Mouse (Mus musculus) adrenal gland, adult 8-10 months (tissue): ENCODE measurements around the gene Slc1a2. TPM values are rescaled to one million over a fixed set of nuclear protein-coding genes. Genes with fewer than 3 reads are reported as not detected.

Experiments used
- DNase-seq: peaks from one replicate; pipeline ENCODE4 v3.0.0; 2022
- total RNA-seq, 4 experiments: library from RNA; stranded (reverse); gene quantifications; 2 replicates each; pipeline ENCODE4 v1.2.4; 2022

Gene Slc1a2
- 1 to 10 TPM in 3 of 4 experiments, under 1 TPM in 1; 0.90 to 2.2 (median 1.2) TPM for total RNA-seq

DNA sequence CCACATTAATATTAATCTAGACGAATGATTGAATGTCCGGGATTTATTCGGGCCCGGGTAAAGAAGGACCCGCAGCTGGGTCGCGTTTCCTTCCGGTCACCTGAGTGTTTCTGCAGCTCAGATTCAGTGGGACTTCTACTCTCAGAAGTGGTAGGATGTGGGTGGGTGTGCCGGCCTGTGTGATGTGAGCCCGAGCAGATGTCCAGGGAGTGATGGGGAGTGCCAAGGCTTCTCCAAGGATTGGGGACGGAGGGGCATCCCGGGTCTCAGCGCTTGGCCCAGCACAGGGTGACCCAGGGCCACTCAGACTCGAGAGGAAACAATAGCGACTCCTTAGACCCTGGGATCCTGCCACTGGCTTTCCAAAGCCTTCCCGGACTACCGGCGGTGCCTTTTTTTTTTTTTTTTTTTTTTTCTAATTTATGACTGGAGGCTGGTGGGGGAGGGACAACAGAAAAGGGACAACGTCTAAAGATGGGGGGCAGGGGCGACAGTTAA lies at the start of gene Slc1a2:
TSS of gene Slc1a2 (plus strand) at position 497 of the 498 bp plus-strand sequence.
- DNase-seq = no peak

DNA sequence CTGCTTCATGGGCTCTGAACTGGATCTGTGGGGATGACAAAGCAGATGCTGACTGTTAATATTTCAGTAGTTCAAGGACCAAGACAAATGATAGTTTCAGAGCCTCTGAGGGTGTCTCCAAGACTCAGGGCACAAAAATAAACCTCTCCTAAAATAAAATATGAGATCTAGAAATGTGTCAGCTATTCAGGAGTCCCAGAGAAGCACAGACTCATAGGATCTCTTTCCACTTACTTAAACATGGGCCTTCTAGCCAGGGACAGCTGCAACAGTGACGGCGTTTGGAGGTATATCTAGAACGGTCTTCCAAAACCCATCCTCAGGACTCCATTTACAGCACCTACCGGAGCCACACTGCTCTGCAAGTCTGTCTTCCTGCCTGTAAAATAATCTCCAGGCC lies 48.0 kb upstream of the Slc1a2 start:
- no peak for DNase-seq

DNA sequence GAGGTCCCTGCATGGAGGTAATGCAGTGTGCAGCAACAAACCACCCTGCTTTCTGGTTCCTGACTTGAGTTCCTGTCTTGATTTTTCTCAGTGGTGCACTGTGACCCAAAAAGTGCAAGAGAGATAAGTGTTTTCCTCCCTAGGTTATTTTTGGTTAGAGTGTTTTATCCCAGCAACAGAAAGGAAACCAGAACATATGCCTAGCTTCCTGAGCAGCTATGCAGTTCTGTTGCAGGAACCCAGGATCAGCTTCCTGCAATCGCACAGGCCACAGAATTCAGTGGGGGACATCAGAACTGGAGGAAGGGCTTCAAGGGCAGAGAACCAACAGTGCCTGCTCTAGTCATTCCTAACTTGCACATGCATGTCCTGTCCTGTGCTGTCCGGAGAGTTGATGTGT lies 41.8 kb upstream of the Slc1a2 start:
- no peak for DNase-seq

DNA sequence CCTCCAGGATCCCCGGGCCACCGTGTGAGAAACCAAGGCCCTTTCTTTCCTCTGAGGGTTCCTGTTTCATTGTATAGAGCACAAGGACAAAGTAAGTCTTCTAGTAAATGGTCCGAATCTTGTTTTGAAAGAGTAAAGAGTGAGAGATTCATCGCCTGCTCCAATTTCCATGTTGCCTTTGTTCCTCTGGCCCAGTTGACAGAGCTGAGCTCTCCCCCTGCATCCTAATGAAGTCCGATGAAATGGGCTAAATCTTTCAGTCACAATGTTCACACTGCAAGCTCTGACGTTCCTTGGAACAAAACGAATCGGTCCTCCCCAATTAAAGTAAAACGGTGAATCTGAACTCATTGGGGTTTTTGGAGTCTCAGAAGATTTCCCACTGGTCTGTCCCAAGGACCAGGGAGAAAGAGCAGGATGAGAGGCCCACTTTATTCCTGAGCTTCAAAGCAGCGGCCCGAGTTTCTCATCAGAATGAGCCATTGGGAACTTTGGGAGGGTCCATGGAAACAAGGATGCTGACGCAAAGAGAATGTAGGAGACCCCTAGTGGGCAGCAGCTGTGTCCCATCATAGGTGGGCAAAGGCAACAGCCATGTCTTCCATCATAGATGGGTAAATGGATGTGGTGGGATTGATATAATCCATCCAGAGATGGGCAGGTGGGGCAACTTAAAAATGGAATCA lies 37.6 kb upstream of the Slc1a2 start:
- DNase-seq = no peak

DNA sequence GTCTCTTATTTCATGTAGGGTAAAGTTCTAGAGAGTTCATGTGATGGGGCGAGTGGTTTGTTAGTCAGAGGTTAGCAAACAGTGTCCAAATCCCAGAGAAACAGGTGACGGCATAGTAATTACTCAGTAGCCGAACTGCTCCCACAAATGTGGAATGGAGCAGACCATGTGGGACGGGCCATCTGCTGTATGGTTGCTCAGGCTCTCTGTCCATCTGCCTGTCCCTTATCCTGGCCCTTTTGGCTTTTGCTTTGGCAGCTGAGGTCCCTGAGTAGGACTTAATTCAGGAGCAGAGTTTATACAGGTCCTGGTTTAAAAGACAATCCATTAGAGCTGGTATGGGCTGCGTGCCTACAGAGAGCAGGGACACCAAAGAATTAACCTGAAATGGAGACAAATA lies 36.3 kb upstream of the Slc1a2 start:
- DNase-seq = no peak

DNA sequence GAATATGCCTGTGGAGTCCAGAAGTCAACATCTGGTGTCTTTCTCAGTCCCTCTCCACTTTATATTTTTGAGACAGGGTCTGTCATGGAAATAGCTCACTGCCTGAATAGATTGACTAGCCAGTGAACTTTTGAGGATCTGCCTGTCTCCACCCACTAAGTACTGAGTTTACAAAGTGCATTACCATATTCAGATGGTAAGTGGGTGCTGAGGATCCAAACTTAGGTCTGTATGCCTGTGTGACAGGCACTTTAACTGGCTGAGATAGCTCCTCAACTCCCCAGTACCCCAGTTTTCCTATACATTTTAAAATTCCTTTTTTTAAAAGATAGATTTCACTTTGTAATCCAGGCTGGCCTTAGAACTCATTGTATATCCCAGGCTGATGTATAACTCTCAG lies 35.5 kb upstream of the Slc1a2 start:
- no peak for DNase-seq

DNA sequence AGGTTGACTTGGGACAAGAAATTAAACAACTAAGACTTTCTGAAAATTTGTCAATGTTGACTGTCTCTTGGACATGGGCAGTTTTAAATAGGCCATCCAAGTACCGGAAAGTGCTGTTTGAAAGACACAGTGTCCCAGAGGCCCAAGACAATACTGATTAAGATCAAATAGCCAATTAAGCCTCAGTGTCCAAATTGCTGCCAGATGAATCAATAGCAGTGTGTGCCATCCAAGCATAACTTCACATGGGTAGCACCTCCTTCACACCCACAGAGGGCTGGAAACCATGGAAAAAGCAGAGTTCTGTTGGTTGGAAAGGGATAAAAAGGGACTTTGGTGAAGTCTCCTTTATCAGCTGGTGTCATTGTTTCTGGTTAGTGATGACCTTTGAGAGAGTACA lies 33.9 kb upstream of the Slc1a2 start:
- no peak for DNase-seq

DNA sequence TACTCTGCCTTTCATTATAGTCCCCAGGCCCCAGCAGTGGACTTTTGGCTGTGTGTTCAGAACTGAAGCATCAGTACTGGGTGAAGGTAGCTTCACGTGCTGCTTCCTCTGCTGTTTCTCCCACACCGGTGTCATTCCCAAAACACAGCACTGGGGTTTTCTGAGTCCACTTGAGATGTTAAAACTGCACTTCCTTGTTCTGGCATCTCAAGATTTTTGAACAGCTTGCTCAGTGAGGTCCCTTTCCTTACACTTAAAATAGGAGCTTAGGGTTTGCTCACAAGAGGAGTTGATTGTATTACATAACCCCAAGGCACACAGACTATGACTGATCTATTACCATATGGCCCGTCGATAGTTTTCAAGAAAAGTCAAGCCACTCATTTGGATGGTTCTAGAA lies 26.1 kb upstream of the Slc1a2 start:
- no peak for DNase-seq

DNA sequence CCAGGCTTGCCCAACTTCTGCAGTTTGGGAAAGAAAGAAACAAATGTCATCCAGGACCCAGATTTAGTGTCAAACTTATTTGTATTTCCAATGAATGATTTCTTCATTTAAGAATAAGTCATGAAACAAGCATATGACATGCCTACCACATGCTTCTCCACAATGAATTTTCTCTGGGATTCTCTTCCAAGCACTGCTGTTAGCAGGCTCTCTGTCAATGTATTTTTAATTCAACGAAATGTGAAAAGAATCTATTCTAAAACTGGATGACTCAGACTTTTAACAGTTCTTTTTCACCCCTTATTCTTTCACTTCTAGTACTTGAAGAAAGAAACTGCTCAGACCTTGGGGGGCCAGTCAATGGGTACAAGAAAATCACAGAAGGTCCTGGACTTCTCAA lies 24.4 kb upstream of the Slc1a2 start:
- no peak for DNase-seq

DNA sequence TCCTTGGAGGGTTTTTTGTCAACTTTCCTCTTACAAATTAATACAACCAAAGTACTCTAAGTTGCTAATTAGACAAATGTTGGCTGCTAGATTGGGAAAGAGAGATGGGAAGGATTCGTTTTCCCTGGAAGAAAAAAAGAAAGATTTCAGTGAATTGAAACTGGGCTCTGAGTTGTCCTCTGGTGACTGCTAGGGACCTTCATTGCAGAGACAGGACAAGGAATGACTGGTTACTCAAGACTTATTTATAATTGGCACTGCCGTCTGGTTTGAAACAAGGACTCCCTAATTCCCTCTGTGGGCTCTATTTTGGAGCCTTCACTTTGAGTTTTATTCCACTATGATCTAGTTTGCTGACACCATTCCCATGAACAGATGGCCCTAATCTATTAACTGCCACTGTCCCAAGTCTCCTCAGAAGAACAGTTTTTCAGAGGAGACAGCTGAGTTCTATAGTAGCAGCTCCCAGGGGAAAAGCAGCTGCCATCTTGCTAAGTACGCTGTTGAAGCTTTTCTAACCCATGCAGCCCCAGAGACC lies 22.9 kb upstream of the Slc1a2 start:
- no peak for DNase-seq

DNA sequence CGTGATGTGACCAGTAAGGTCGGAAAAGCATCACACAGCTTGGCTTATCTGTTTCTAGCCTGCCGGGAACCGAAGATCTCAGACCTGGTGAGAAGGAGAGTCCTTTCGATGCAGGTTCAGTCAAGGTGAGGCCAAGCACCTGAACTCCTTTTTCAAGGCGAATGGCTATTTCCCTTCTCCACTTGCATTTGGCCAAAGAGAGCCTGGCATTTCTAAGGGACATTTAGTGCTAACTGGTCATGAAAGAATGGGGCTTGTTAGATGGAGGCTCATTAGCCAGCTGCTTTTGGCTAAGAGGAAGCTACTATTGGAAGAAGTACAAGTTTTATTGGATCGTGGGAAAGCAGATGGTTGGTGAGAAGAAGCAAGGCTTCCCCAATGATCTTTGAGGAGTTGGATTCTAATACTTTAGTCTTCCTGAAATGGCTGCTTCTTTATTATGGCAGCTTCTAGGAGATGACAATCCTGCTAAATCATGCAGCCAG lies 22.3 kb upstream of the Slc1a2 start:
- no peak for DNase-seq

DNA sequence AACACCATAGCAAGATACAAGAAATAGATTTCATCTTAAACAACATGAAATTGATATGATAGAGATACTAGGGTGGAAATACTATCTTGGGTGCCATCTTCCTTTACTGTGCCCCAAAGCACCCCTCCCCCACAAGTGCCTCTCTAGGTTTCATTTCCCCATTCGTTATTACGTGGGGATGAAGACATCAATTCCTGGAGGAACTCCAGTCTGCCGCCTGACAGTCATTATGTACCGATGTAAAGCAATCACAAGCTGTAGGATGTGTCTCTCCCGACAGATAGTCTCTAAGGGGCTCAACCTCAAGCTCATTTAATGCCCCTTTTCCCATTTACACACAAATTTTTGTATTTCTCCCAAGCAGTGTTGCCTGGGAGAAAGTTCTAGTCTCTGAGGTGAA lies 20.3 kb upstream of the Slc1a2 start:
- DNase-seq = no peak

DNA sequence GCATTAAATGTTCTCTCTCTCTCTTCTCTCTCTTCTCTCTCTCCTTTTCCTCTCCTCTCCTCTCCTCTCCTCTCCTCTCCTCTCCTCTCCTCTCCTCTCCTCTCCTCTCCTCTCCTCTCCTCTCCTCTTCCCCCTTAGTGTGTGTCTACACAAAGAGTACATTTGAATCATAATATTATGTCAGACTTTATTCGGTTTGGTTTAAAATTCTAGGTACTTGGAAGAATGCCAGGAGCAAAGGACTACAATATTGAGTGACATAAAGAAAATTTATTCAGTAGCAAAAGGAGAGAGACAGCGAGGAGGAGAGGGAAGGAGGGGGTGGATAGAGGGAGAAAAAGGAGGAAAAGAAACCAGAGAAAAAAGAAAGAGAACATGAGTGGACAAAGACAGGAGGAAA lies 19.8 kb upstream of the Slc1a2 start:
- no peak for DNase-seq

DNA sequence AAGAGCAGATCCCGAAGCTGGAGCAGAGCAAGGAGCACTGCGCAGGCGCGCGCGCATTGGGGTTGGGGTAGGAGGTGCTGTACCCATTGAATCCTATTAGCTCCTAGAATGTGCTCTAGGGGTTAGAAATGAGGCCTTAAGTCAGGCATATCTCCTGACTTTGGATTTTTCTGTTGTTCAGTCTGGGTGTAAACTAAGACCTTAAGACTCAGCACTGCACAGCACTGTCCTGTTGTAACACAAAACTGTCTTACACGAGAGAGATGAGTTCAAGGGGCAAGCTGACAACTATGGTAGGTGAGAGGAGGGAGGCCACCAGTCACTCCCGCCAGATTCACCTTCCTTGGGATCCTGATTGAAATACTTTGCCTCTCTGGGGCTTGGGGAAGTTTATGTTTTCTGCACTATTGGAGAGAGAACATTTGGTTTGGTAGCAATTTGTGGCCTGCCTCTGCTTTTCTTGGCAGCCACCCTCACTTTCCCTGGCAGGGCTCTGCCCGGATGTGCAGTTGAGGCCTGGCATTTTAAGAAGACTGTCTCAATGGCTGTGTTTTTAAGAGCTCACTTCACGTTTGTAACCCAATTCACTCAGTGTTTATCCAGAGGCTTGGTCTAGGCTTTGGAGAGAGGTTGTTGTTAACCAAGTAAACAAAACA lies 9.5 kb upstream of the Slc1a2 start:
- DNase-seq = no peak

DNA sequence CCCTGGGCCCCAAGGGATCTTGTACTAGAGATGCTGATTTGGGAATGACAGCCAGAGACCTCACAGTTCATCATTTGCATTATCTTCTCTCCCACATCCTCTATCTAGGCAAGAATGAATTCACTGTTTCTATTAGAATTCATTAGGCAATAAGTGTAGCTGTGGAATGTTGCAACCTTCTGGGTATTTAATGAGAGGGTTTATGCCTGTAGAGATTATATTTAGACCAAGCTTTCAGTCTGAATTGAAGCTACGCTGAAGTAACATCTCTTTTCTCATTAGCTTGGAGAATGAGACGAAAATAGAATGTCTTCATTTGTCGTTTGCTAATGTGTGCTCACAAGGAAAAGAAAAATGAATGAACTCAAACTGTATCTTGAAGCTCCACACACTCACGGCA lies 8.1 kb upstream of the Slc1a2 start:
- no peak for DNase-seq

DNA sequence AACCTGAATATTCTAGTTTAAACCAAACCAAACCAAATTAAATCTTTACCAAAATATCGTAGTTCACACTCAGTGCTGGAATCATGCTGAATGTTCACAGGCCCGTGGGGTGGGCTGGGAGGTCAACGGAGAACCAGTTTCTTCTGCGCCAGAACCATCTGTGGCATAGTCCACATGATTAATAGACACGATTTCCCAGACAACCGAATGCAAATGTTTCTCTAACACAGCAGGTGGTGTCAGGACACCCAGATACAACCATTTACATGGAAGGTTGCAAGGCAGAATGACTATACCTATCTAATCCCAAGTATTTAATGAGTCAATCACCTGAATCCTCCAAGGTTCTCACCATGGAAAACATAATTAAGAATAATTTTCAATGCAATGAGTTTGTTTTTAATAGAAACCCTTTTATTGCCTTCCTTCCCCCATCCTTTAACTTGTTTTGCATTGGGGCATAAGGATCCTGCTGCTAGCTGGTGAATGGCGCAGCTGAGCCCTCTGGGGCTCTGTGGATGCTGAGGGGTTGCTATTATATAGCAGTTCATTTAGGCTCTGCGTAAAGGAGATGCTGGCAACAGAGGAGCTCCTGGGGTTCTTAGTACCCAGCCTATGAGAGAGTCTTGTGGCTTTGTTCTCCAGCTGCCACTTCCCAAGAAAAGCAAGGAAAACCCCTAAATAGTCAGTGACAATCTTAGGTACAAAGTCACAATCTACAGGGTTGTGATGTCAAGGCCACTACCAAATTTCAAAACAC lies 2.3 kb upstream of the Slc1a2 start:
- no peak for DNase-seq

DNA sequence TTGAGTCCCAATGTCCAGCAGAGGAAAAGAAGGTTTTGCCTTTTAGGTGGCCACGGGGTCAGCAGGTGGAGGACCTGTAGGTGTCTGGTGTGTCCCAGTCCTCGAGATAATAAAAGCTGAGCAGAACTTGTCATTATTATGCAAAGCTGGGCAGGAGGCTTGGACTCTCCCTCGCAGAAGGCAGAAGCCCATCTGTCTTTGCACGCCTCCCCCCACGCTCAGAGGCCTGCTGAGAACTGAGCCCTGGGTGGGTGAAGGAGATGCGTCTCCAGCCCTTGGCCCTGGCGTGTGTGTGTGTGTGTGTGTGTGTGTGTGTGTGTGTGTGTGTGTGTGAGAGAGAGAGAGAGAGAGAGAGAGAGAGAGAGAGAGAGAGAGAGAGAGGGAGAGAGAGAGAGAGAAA lies 733 bp upstream of the Slc1a2 start:
- DNase-seq = no peak

DNA sequence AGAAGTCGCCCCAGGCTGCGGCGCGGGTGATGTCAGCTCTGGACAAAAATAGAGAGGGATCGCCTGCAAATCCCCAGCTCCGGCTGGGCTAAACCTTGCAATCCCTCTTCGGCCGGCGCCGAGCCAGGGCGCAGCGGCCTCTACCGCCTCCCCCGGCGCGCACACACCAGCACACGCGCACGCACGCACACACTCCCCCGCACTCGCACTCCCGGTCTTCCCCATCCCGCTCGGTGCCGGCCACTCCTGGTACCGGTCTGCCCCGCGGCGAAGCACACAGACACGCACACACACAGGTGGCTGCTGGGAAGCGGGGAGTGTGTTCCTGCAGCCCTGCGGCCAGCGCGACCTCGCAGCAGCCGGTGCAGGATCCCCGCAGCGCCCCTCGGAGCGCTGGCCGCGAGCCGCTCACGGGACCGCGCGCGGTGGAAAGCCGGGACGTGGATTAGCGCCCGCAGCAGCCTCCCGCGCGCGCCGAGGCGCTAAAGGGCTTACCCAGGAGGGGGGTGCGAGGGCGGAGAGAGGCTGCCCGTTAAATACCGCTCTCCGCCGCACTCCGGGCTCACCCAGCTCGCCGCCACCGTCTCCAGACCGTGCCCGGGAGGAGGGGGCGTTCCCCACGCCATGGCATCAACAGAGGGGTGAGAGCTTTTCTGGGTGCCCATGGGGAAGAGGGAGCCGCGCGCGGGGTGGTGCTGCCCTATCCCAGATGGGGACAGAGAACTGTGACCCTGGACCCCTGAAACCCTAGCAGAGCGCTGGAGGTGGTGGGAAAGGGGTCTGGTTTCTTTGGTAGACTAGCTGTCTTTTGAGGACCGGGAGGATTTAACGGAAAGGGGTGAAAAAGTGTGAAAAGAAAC lies 432 bp downstream of the Slc1a2 start:
- DNase-seq = peak; percentile 3

DNA sequence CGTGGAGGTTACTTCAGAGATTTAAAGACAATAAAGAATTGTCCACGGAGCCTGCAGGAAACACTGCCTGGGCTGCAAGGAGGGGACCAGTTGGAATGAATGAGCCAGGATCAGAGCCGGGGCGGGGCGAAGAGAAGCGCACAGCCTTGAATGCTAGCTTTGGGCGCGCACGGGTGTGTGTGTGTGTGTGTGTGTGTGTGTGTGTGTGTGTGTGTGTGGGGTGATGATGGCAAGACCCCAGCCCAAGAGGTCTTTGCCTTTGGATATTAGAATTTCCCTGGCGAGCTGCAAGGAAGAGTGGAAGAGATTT lies 1.0 kb downstream of the Slc1a2 start:
- no peak for DNase-seq

DNA sequence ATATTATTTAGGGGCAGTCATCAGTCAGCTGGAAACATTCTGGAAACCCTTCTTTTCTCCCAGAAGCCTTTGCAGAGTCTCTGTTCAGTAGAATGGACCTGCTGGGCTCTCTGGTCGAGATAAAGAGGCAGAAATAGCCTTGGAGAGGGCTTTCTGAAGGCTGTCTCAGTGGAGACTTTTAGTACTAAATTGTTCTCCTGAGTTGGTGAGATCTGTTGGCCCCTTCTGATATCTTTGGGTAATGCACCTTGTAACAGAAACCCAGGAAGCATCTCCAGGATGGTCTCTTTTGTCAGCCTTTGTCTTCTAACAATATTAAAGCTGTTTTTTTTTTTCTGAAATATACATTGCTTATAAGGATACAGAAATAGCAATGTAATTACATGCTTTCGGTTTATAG lies 2.6 kb downstream of the Slc1a2 start:
- no peak for DNase-seq

DNA sequence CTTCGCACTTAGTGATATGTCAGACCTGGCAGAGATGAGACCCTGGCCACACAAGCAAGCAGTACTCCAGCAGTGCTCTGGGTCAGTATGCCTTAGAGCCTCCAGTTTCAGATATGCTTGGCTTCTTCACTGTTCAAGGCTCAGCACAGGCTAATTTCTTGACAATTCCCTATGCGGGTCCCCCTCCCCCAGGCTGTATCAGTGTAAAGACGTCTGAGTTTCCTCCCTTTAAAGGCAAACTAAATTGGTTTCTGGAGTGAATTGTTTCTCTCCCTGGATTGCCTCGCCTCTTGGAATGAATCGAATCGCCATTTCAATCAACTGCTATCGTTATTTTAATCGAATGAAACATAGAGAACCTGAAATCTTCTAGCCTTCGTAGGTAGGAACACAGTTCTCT lies 4.5 kb downstream of the Slc1a2 start:
- no peak for DNase-seq

DNA sequence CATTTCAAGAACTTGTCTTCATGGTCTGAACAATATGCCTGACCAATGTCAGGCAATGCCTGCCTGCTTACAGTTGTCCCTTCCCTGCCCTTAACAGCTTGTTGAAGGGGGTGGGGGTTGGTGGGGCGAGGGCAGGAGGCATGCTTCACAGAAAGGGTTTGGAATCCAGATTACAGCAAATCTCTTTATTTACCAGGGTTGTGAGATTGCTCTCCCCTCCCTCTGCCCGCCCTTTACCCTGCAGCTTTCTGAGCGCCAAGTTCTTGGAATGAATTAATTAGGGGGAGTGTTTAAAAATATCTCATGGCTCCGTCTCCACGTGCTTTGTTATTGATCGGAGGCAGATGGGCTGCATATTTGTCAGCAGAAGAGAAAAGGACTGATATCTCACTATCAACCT lies 4.9 kb downstream of the Slc1a2 start:
- DNase-seq = no peak
